Mouse (Mus musculus) heart, embryonic 16.5 days (tissue): Measurements from ENCODE around the gene Thap12. TPM values are rescaled to one million over a fixed set of nuclear protein-coding genes. Genes with fewer than 3 reads are reported as not detected.
A peak's percentile ranks its signal among the peaks of the same experiment; 100 is the strongest.

Experiments
- ATAC-seq: fragments of 200-750 bp; cut with Nextera tagmentation; replicated peaks from 2 replicates; pipeline ENCODE4 v1.8.0; 2017; ENCODE audit warnings: moderate number of reproducible peaks; ENCODE audit not compliant: insufficient read depth, low FRiP score; ENCODE audit errors: extremely low read depth
- H3K27ac ChIP-seq: fragments of 300-500 bp; sonication (generic); 2 replicates; pipeline ENCODE4 v1.5.1; 2014; ENCODE audit warnings: mild to moderate bottlenecking, low read length, control low read depth, moderate library complexity
- H3K27me3 ChIP-seq: fragments of 300-500 bp; sonication (generic); 2 replicates; pipeline ENCODE4 v1.6.1; 2014; ENCODE audit warnings: low read length, mixed read lengths; ENCODE audit not compliant: control insufficient read depth, insufficient read depth
- H3K36me3 ChIP-seq: fragments of 300-500 bp; sonication (generic); 2 replicates; pipeline ENCODE4 v1.6.1; 2014; ENCODE audit not compliant: control insufficient read depth, insufficient read depth
- H3K4me1 ChIP-seq: fragments of 300-500 bp; sonication (generic); 2 replicates; pipeline ENCODE4 v1.6.1; 2014; ENCODE audit warnings: low read length, mixed read lengths; ENCODE audit not compliant: control insufficient read depth, insufficient read depth
- H3K4me2 ChIP-seq: fragments of 300-500 bp; sonication (generic); 2 replicates; pipeline ENCODE4 v1.6.1; 2014; ENCODE audit warnings: low read depth, mild to moderate bottlenecking, control low read depth, low read length
- H3K4me3 ChIP-seq: fragments of 300-500 bp; sonication (generic); 2 replicates; pipeline ENCODE4 v1.5.1; 2014; ENCODE audit warnings: mild to moderate bottlenecking, control low read depth, low read length
- H3K9ac ChIP-seq: fragments of 300-500 bp; sonication (generic); 2 replicates; pipeline ENCODE4 v1.6.1; 2014; ENCODE audit warnings: low read length, control low read depth
- H3K9me3 ChIP-seq: fragments of 300-500 bp; sonication (generic); replicated peaks from 2 replicates; pipeline ENCODE4 v1.6.1; 2016; ENCODE audit warnings: low read length; ENCODE audit not compliant: control insufficient read depth
- WGBS: fragments of 180-500 bp; shearing (Covaris S2); extraction: QIAGEN DNeasy Blood & Tissue Kit; methylation state at CpG from one replicate; pipeline ENCODE4 v1.1.7; 2014; 5-methylcytosine and 5-hydroxymethylcytosine counted together
- polyA plus RNA-seq: library from polyadenylated mRNA; unstranded; fragments of >200 nt; fragmentation: Nextera tagmentation; extraction: Ambion mirVana; gene quantifications from 2 replicates; pipeline ENCODE4 v1.2.1, GENCODE M21; 2015

Gene Thap12
- polyA plus RNA-seq, 1 experiment from 2014 or later: 36.6 TPM

- no peak for ATAC-seq
- H3K27me3 ChIP-seq: no peaks in the 10 kb centered on the region
- H3K4me1 ChIP-seq: peaks cover 6% of the 10 kb centered on the region
- no peak overlapping the region for H3K4me2 ChIP-seq
- H3K9me3 ChIP-seq: no peaks in the 10 kb centered on the region
- peaks cover 30% of the 10 kb centered on the region for H3K36me3 ChIP-seq
- H3K4me3 ChIP-seq: no peak overlapping the region
- no peak overlapping the region for H3K27ac ChIP-seq
- H3K9ac ChIP-seq: no peak overlapping the region
- 73% methylated on average over 3 of the region's 3 CpGs for WGBS
Measured at GRCm38 (mm10) chr7:98717438-98717837, 14.5 kb downstream of the Thap12 start.

DNA sequence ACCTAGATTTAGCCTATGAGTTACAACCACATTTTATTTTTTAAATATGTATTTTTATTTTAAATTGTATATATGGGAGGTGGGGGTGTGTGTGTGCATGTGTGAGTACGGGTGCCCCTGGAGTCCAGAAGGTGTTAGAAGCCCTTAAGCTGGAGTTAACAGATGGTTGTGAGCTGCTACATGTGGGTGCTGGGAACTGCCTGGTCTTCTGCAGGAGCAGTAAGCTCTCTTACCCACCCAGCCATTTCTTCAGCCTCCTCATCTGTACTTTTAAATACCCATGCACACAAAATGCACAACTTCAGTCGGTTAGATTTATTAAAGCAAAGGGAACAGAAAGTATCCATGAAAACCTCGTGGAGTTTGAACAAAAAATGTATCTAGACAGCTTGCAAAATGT, 16.9 kb downstream of the Thap12 start:
- WGBS: 88% methylated on average over 3 of the region's 3 CpGs
- H3K9ac ChIP-seq: no peak overlapping the region
- no peak for ATAC-seq

DNA sequence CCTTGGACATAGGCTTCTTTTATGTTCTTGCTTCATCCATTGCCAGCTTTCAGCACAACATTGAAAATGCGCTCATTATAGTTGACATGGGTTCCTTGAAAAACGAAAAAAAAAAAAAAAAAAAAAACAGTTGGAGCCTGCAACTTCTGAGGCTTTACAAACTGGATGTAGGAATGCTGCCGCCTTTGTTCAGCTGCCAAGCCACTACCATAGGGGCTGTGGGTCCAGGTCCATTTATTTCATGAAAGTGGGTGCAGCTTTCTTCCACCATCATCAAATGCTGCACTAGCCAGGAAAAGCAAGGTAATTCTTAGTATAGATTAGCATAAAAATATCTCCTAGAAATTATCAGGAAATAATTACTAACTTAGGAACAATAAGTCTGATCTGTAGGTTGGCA, 17.8 kb downstream of the Thap12 start:
- no peaks in the 10 kb centered on the region for H3K27me3 ChIP-seq
- no peak overlapping the region for H3K4me2 ChIP-seq
- no peak overlapping the region for H3K4me3 ChIP-seq
- no peak overlapping the region for H3K27ac ChIP-seq
- H3K4me1 ChIP-seq: peaks cover 6% of the 10 kb centered on the region
- H3K9me3 ChIP-seq: no peaks in the 10 kb centered on the region
- no peak overlapping the region for H3K9ac ChIP-seq
- 56% methylated on average over 3 of the region's 3 CpGs for WGBS
- ATAC-seq: no peak
- H3K36me3 ChIP-seq: peaks cover 9% of the 10 kb centered on the region

More for the DNA sequence above, 16.9 kb downstream of the Thap12 start:
- no peaks in the 10 kb centered on the region for H3K9me3 ChIP-seq
- H3K27me3 ChIP-seq: no peaks in the 10 kb centered on the region
- H3K4me1 ChIP-seq: peaks cover 6% of the 10 kb centered on the region
- no peak overlapping the region for H3K4me3 ChIP-seq
- H3K27ac ChIP-seq: no peak overlapping the region
- peaks cover 18% of the 10 kb centered on the region for H3K36me3 ChIP-seq
- H3K4me2 ChIP-seq: no peak overlapping the region

DNA sequence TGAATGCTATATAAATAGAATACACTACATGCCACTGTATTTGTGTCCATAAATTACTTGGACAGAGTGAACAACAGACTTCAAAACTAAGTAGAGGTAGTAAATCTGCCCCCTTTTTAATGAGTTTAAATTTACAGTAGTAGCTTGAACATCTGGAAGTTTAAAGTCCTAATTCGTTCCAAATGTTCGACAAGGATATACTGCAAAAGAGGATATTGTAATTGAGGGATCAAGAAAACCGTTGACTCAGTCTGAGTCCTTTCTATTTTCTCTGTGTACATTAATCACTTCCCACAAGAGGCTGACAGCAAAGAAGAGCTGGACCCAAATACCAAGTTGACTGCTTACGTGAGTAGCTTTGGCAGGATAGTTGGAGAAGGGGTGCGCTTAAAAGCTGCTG, 18.3 kb downstream of the Thap12 start:
- Histone ChIP-seq H3K36me3 (peaks cover 5% of the 10 kb centered on the region), H3K27ac (no peak overlapping the region), H3K9me3 (no peaks in the 10 kb centered on the region), H3K4me2 (no peak overlapping the region), H3K27me3 (no peaks in the 10 kb centered on the region), H3K4me3 (no peak overlapping the region), H3K4me1 (peaks cover 6% of the 10 kb centered on the region), H3K9ac (no peak overlapping the region)
- ATAC-seq: no peak
- 64% methylated on average over 5 of the region's 5 CpGs for WGBS

GRCm38 (mm10) chr7:98721623-98722022, 18.7 kb downstream of the Thap12 start:
- no peak for ATAC-seq
- Histone ChIP-seq H3K4me1 (peaks cover 6% of the 10 kb centered on the region), H3K27me3 (no peaks in the 10 kb centered on the region), H3K4me2 (no peak overlapping the region), H3K4me3 (no peak overlapping the region), H3K9me3 (no peaks in the 10 kb centered on the region), H3K27ac (no peak overlapping the region), H3K36me3 (peaks cover under 1% of the 10 kb centered on the region), H3K9ac (no peak overlapping the region)
- whole genome bisulfite sequencing: 65% methylated on average over 6 of the region's 6 CpGs

GRCm38 (mm10) chr7:98725686-98726195, 22.8 kb downstream of the Thap12 start:
- H3K9ac ChIP-seq: no peak overlapping the region
- WGBS: 72% methylated on average over 6 of the region's 6 CpGs
- H3K4me3 ChIP-seq: no peak overlapping the region
- H3K4me1 ChIP-seq: peaks cover 6% of the 10 kb centered on the region
- no peak overlapping the region for H3K27ac ChIP-seq
- no peaks in the 10 kb centered on the region for H3K9me3 ChIP-seq
- H3K27me3 ChIP-seq: no peaks in the 10 kb centered on the region
- H3K36me3 ChIP-seq: no peaks in the 10 kb centered on the region
- no peak for ATAC-seq
- no peak overlapping the region for H3K4me2 ChIP-seq

- Histone ChIP-seq H3K9me3 (no peaks in the 10 kb centered on the region), H3K9ac (no peak overlapping the region), H3K36me3 (no peaks in the 10 kb centered on the region), H3K27ac (no peak overlapping the region), H3K4me1 (no peaks in the 10 kb centered on the region), H3K4me2 (no peak overlapping the region), H3K4me3 (no peak overlapping the region), H3K27me3 (no peaks in the 10 kb centered on the region)
- WGBS: 74% methylated on average over 1 of the region's 1 CpGs
- ATAC-seq: no peak
Measured at GRCm38 (mm10) chr7:98727986-98728385, 25.1 kb downstream of the Thap12 start.

DNA sequence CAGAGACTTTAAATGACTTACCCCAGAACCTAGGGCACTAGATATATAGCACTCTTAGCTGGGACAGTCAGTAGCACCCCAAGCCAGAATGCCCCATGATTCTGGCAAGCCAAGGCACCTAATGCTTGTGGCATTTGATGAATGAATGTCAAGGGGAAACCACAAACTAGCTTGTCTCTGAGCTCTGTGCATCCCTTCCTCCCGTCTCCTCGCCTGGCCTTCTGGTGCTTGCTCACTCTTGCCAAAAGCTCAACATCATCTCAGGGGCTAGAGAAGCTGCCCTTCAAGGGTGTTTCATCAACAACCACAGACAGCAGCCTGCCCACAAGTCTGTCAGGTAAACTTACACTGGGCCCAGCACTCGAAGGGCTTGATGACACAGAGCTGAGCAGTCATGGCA, 25.6 kb downstream of the Thap12 start:
- WGBS: 69% methylated on average over 3 of the region's 3 CpGs
- H3K27me3 ChIP-seq: no peaks in the 10 kb centered on the region
- no peak for ATAC-seq
- no peak overlapping the region for H3K4me3 ChIP-seq
- no peak overlapping the region for H3K4me2 ChIP-seq
- no peaks in the 10 kb centered on the region for H3K4me1 ChIP-seq
- no peaks in the 10 kb centered on the region for H3K9me3 ChIP-seq
- H3K36me3 ChIP-seq: no peaks in the 10 kb centered on the region
- H3K9ac ChIP-seq: no peak overlapping the region
- H3K27ac ChIP-seq: no peak overlapping the region

DNA sequence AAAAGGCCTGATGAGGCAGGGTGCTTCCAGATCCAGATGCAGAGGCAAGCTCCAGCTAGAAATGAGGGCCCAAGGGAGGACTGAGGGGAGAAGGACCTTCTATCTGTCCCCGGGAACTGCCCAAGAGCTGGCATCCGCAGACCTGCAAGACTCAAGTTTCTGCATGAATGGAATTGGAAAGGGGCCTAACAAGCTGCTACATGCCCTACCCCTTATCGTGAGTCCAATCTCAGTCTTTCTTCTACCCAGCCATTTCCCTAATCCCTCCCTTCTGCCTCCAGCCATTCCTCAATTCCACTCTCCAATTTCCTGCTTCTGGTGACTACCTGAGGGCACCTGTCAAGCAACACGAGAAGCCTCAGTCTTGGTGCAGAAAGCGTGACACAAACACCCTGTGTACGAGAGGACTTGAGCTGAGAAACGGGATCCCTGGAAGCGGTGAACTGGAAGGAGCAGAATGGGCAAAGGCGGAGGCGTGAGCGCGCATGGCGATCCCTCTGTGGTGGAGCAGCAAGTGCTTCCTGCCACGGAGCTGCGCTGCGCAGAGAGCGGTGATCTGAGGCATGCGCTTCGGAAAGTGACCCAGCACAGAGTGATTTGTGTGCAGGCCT, 26.9 kb downstream of the Thap12 start:
- ATAC-seq: no peak
- Histone ChIP-seq H3K9ac (no peak overlapping the region), H3K36me3 (no peaks in the 10 kb centered on the region), H3K4me3 (no peak overlapping the region), H3K4me2 (peak overlapping the region; percentile 38), H3K9me3 (no peaks in the 10 kb centered on the region), H3K27me3 (no peaks in the 10 kb centered on the region), H3K4me1 (peaks cover 3% of the 10 kb centered on the region), H3K27ac (no peak overlapping the region)
- 23% methylated on average over 19 of the region's 19 CpGs for WGBS
